Mouse (Mus musculus): Measurements from ENCODE around the gene Rnf150. TPM values are rescaled to one million over a fixed set of nuclear protein-coding genes. Genes with fewer than 3 reads are reported as not detected.

The Rnf150 gene
- total RNA-seq (2015; ENCODE audit: low replicate concordance), result 0.36 and 4.6 TPM in 2 replicates
- total RNA-seq (2017; ENCODE audit: low replicate concordance), result under 0.01 TPM in 1 of 2 replicates, not detected in the other

DNA sequence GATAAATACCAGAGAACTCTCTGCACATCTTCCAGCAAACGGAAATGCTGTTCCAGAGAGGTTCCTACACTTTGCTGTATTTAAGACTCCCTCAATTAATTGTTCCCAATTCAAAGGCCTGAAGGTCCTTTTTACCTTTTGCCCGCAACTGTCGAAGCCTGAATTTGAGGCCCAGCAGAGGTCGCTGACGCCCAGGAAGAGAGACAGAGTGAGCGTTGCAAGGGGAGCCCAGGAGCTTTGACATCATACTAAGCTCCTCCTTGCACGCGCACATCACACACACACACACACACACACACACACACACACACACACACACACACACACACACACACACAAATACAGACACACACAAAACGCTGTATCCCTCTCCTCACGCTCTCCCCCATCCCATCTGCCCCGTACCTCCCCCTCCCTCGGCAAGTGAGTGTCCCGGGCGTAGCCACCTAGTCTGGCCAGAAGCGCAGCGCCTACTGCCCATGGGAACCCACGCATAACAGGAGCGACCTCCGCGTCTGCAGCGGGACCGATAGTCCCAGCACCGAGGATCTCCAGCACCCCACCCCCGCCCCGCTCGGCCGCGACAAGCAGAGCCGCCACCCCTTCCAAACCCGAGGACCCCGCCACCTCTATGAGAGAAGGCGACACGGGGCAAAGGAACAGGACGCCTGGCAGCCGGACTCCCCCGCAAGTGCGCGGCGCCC, at the start of gene Rnf150:
Rnf150 (plus strand) TSS at position 316 of the 704 bp plus-strand sequence.
- no peak for ATAC-seq (replicated peaks; ENCODE audit: low FRiP score, poor library complexity, severe bottlenecking)

DNA sequence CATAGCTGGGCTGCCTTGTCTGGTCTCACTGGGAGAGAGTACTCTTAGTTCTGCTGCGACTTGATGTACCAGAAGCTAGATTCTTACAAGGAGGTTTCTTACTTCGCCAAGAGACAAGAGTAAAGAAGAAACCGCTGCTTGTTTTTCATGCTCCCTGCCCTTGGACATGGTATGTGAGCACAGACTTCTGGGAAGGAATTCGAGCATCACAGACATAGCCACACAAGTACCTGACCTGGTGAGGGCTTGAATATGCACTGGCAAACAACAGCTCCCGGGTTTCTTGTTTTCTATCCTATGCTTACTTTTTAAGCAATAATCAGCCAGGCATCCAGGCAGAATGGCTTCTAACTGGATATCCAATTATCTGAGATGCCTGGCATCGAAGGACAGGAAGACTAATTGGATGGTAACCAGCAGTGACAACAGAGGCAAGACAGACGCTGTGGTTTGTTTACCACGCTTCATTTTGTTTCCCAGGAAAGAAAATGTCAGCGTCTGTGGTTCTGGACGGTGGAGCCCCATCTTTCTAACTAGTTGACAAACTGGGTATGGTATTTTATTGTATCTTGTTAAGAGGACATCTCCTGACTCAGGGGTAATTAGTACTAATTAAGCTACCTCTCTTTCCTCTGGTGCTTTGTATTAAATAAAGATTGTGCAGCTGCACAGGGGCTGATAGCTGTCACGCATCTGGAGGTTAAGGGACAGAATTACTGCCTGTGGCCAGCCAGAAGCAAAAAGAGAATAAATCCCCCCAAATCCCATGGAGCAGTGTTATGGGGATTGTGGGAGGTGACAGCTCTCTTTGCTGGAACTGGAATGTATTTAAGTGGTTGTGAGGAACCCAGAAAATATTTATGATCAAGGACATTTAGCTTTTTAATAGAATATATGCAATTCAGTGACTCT, 36.8 kb upstream of the Rnf150 start:
- ATAC-seq (replicated peaks; ENCODE audit: low FRiP score, poor library complexity, severe bottlenecking), result no peak

DNA sequence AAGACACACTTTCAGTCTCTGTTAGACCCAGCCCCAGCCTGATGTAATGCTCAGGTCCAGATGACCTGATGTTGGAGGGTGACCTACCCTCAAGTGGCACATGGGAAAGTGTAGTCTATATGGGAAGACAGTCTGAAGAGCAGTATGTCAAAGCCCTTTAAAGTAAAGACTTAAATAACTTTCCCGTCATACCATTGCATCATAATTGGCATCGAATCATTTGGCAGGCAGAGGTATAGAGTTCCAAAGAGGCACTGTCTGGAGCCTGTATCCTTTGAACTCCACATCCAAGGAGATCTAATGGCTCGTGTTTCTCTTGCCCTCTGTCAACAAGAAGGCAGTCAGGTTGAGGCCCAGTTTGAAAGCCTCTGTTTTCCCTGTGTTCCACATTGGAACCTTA, 22.7 kb upstream of the Rnf150 start:
- ATAC-seq (replicated peaks; ENCODE audit: low FRiP score, poor library complexity, severe bottlenecking), result no peak

DNA sequence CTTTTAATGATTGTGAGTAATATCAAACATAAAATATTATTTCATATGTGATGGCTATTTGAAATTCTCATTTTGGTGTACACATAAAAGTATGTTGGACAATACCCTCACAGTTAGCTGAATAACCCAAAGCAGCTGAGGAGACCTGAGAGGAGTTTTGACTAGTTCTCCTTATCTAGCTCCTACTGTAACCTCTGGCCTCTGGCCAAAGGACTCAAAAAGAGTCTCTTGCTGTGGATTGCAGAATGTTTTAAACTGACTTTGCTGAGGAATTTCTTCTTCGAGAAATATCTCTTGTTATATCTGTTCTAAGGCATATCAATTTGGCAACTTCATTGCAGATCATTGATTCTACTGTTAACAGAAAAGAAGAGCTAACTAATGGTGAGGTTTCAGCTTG, 22.2 kb upstream of the Rnf150 start:
- ATAC-seq (replicated peaks; ENCODE audit: low FRiP score, poor library complexity, severe bottlenecking), result no peak

DNA sequence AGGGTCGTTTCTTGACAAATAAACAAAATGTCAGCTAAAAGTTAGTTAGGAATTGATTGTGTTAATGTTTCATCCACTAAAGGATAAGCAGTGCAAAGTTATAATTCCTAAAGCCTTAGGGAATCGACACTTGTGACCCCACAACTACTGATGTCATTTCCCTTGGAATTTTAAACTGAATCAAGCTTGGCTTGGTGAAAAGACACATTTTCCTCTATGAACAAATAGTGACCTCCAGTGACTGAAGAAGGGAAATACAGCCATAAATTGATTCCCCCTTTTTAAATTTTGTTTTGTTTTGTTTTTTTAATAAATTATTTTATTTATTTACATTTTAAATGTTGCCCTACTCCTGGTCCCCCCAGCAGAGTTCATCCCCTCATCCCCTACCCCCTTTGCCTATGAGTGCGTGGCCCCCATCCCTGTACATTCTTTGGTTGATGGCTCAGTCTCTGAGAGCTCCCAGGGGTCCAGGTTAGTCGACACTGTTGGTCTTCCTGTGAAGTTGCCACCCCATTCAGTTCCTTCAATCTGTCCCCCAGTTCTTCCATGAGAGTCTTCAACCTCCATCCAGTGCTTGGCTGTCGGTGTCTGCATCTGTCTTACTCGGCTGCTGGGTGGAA, 21.5 kb upstream of the Rnf150 start:
- ATAC-seq (replicated peaks; ENCODE audit: low FRiP score, poor library complexity, severe bottlenecking), result no peak

DNA sequence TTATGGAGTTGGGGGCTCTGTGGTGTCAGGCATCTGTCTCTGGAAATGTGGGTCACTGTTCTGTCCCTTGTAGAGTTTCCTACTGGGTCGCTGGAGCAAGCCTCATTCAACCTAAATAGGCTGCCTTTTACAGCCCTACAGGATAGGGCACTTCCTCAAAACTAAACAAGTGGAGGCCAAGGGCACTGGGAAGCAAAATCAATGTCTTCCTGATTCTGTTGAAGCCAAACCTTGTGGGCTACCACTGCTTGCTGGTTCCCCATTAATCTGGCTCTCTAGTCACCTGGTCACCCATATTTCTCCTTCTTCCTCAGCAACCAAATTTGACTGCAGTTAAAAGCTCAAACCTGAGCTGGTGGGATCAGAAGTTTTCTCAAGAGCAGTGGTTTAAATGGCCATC, 19.5 kb upstream of the Rnf150 start:
- ATAC-seq (replicated peaks; ENCODE audit: low FRiP score, poor library complexity, severe bottlenecking), result no peak

DNA sequence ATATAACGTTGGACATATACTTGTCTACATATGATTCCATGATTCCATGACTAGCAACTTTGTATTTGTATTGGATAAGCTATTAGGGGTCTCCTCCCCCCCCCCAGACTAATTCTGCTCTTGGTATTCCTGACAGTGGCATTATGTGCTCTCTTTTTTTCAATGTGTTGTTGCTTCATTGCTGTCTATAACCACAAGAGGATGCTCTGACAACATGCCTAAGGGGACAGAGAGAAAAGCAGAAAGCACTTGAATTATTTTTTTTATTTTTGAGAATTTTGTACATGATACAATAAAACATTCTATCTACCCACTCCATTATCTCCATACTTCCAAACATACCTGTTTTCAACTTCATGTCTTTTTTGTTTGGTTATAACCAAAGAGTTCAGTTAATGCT, 18.7 kb upstream of the Rnf150 start:
- ATAC-seq (replicated peaks; ENCODE audit: low FRiP score, poor library complexity, severe bottlenecking), result no peak

DNA sequence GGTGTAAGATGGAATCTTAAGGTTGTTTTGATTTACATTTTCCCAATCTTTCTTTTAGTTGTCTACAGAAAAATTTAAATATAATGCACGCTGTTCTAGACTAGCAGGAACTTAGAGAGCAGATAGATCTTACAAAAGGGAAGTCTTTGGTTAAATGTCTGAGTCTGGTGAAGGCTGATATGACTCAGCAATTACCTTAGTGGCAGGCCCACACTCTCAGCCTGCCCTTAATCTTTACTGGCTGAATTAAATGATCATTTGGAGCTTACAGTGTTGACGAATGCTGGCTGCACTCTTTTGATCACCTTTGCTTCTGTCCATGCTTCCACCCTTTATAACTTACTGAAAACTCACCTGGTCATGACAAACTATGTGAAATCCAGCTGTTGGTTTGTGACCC, 17.1 kb upstream of the Rnf150 start:
- no peak for ATAC-seq (replicated peaks; ENCODE audit: low FRiP score, poor library complexity, severe bottlenecking)

DNA sequence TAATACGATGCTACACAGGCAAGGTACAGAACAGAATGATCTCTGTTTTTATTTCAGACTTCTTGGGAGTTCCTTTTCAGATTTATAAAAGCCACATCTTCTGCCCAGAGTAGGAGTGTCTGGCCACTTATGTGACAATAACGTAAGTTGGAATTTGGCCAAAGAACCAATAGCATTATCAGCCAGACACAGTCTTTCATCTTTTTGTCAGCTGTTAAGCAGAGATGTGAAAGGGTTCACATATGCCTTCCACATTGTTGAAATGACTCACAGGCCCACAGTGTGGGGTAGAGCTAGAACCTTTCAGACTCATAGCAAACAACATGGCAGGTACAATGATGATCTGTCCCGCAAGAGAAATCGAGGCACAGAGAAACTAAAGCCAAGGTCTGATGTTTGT, 16.4 kb upstream of the Rnf150 start:
- no peak for ATAC-seq (replicated peaks; ENCODE audit: low FRiP score, poor library complexity, severe bottlenecking)

DNA sequence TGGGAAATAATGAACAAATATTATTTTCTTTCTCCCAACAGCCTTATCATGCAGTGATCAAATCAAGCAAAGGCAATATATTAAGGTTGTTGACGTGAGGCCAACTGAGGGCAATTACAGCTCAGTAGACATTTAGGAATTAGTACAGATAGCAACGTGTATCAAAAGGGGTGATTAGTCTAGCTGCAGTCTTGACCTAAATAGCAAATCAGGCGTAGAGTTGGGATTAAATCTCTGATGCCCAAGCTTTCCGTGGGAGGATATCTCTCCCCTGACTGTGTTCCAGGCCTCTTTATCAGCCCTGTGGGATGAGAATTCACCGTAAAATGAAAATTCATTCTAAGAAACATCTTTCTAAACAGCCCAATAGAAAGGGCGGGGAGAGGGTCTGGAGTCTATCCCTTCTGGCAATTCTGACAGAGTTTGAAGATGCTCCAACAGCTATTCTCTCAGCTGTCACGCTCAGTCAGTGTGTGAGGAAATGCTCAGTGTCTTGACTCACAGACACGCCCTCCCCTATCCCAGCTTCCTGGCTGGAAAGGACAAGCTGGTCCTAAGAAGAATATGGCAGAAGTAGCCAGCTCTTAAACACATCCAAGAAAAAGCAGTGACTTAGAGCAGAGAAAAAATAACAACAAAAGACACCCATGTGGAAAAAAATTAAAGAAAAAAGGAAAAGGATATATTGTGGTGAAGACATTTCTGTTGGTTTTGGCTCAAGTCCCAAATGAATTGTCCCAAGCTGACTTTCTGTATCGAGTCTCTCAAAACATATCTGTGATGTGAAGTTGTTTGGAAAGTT, 4.4 kb upstream of the Rnf150 start:
- ATAC-seq (replicated peaks; ENCODE audit: low FRiP score, poor library complexity, severe bottlenecking), result no peak

DNA sequence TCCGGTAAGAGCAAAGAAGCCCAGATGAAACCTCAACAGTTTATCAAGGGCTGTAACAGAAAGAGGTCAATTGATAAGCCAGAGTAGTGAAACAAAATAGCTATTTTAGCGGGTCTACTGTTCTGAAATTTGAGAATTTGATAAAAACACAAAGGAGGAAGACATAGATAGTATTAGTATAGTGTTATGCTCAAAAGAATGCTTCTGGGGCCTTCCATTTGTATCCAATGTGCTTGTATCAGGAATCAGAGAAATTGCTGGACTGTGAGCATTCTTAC, 3.9 kb upstream of the Rnf150 start:
- no peak for ATAC-seq (replicated peaks; ENCODE audit: low FRiP score, poor library complexity, severe bottlenecking)

DNA sequence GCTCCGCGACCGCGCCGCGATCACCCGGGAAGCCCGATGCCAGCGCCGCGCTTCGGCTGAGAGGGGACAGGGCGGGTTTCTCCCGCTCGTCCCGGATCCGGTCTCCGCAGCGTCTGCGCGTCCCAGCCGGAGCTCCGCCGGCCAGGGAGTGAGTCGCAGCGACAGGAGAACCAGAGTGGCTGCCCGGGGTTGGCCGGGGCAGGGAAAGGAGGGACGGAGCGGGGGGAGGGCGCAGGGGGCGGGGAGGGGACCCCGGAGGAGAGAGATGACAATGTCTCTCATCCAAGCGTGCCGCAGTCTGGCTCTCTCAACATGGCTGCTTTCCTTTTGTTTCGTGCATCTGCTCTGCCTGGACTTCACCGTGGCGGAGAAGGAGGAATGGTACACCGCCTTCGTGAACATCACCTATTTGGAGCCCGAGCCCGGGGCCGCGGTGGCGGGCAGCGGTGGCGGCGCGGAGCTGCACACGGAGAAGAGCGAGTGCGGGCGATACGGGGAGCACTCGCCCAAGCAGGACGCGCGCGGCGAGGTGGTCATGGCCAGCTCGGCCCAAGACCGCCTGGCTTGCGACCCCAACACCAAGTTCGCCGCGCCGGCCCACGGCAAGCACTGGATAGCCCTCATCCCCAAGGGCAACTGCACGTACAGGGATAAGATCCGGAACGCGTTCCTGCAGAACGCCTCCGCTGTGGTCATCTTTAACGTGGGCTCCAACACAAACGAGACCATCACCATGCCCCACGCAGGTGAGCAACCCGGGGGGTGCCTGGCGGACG, 777 bp downstream of the Rnf150 start:
- ATAC-seq (replicated peaks; ENCODE audit: low FRiP score, poor library complexity, severe bottlenecking), result no peak

DNA sequence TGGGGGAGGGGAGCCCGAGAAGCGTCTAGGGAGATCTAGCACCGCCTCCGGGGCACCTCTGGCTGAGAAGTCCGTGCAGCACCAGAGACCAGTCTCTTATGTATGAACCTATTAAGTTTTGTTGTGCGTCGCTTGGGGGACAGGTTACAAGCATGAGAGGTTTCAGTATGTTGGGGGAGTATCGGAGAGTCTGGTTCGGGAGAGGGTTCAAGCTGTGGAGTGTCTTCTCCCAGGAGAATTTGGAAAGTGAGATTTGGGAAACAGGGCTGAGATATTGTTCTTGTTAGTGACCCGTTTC, 1.3 kb downstream of the Rnf150 start:
- no peak for ATAC-seq (replicated peaks; ENCODE audit: low FRiP score, poor library complexity, severe bottlenecking)

DNA sequence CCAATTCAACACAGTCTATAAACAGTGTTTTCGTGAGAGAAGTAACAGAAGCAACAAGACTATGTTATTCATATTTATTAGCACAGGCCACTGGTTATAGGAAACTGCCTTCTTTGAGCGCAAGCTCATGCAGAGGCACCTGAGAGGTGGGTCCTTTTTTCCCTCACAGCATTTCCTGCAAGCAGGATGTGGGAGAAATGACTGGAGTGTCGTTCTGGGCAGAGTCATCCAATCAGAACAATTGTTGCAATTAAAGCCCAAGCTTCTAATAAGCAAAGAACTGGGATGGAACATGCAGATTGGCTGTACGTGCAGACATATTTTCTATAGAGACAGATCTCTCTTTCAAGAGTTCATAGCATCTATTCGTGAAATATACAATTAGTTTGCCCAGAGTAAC, 2.1 kb downstream of the Rnf150 start:
- no peak for ATAC-seq (replicated peaks; ENCODE audit: low FRiP score, poor library complexity, severe bottlenecking)

DNA sequence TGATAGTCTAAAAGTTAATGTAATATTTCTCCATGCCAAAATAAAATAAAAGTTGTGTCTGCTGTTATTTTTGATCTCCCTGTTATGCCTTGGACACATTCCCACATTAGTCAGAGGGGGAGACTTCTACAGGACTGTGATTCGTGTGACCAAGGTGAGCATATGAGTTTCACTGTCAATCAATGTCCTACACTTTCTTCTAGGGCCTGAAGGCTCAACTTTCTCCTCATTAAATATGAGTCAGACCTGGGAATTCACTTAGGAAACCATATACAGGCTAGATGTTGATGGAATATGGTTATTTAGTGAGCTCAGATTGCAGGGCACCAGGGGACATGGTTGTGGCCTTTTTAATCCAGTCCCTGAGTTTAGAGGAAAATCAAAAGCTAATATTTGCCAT, 3.1 kb downstream of the Rnf150 start:
- no peak for ATAC-seq (replicated peaks; ENCODE audit: low FRiP score, poor library complexity, severe bottlenecking)

DNA sequence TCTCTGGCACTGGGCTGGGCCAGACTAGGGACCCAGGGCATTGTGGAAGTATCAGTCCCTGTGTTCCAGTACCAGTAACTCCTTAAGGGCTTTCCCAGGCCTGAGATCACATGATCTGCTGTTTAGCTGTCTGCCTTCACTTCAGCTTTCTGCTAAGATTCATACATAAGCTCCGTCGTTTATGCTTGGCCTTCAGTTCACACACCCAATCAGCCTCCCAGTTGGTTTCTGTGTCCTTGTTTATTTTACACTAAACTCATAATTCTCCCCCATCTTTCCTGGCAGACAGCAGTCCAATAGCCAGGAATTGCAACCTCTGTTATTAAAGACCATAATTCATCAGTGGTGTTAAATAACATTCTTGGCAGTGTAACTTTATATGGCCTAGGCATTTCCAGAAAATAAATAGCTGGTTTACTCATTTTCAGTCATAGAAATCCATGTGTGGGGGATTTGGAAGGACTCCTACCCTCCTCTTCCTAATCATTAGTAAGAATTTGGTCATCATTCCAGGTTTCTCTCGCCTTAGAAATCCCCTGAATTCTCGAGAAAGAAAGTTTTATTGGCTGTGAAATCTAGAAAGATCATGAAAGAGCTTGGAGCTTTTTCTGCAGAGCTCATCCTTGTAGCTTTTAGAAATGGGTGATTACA, 7.8 kb downstream of the Rnf150 start:
- ATAC-seq (replicated peaks; ENCODE audit: low FRiP score, poor library complexity, severe bottlenecking), result no peak

DNA sequence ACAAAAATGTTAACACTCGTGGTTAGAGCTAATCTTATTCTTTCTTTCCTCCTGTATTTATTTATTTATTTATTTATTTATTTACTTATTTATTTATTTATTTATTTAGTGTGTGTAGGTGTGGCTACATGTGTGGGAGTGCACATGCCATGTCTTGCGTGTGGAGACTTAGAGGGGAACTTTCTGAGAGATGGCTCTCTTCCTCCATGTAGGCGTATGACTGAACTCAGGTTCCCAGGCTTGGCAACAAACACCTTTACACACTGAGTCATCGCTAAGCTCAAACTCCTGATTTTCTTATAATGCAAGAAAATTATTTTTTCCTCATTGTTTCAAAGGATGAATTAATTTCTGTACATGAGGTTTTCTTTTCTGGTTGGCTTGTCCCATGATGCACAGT, 8.8 kb downstream of the Rnf150 start:
- no peak for ATAC-seq (replicated peaks; ENCODE audit: low FRiP score, poor library complexity, severe bottlenecking)

DNA sequence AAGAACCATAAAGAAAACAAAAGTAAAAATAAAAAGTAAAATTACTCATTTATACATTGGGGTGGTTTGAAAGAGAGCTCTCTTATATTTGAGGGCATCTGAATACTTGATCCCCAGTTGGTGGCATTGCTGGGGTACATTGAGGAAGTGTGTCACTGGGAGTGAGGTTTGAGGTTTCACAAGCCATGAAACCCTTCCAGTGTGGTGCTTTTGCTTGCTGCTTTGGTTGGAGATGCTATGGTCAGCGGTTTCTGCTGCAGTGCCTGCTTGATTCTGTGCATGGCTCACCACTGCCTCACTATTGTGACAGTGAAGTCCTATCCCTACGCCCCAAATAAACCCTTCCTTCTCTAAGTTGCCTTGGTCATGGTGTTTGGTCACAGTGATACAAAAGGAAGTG, 10.9 kb downstream of the Rnf150 start:
- no peak for ATAC-seq (replicated peaks; ENCODE audit: low FRiP score, poor library complexity, severe bottlenecking)

DNA sequence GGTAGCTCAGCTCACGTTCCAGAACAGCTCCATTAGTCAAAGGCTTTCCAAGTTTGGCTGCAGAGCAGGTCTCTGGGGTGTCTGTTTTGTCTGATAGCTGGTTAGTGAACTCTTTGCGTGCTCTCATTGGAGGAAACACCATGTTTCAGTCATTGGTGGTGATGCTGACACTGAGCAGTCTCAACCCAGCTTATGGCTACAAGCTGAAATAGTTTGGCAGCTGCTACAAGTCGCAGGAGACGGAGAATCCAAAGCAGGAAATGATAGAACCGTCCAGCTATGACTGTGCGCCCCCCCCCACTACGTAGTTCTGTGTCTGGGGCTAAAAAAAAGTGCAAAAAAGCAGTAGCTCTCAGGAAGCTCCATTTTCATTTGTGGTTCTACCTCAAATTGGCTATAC, 12.0 kb downstream of the Rnf150 start:
- ATAC-seq (replicated peaks; ENCODE audit: low FRiP score, poor library complexity, severe bottlenecking), result no peak
